Mouse (Mus musculus) adipocyte (in vitro differentiated cells): Measurements from ENCODE around the gene Avpr1b.
"Not testable (repeated sequence)": the region's sequence is repeated elsewhere in the genome, so short reads cannot be mapped to it uniquely, and the experiment has no call there.

Experiments used
- DNase-seq: peaks from one replicate; pipeline ENCODE4 v3.0.0-alpha.2; 2016; ENCODE audit warnings: low spot score

Avpr1b gene

GRCm38 (mm10) chr1:131598905-131599304 lies at the start of gene Avpr1b:
Avpr1b (plus strand) TSS chr1:131599239.
- no peak for DNase-seq

DNA sequence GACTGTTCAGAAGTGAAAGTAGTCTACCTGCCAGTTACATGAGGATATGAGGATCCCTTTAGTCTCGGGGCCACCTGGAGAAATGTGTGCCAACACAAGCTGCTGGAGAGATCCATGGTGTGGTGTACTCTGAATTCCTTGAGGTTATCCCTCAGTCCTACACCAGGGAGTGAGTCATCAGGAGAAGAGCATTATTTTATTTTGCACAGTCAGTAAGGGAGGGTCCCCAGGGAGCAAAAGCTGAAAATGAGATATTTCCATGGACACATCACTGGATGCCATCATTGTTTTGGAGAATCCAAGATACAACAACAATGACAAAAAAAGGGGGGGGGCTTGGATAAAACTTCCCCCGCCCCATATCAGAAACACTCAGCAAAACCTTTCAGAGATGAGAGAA lies 47.1 kb upstream of the Avpr1b start:
- no peak for DNase-seq

DNA sequence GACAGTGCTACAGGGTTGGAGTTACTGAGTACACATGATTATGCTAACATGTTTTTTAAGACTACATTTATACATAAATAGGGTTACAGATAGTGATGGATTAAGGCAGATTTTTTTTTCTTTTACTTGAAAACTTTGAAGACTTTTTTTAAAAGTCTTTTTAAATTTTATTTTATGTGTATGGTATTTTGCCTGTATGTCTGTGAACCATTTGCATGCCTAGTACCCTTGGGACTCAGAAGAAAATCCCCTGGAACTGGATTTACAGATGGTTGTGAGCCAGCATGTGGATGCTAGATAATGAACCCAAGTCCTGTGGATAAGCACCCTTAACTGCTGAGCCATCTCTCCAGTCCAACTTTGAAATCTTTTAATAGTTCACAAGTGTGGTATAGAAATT lies 45.6 kb upstream of the Avpr1b start:
- no peak for DNase-seq

- DNase-seq: peak; percentile 94
Observed at GRCm38 (mm10) chr1:131555042-131555812, 43.8 kb upstream of the Avpr1b start.

DNA sequence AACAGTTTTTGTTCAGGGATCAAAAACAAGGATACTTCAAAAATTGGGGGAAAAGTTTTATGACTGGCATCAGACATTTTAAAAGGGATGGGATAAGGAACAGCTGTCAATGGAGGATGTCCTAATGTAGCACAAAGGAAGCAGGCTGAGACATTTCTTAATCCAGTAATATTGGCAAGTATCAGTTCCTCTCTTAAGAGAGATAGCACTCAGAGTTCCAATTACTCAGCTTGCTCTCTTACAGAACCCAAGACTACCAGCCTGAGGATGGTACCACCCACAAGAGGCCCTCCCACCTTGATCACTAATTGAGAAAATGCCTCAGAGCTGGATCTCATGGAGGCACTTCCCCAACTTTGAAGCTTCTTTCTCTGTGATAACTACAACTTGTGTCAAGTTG lies 38.5 kb upstream of the Avpr1b start:
- DNase-seq: no peak

GRCm38 (mm10) chr1:131562081-131562480 lies 37.0 kb upstream of the Avpr1b start:
- no peak for DNase-seq

DNA sequence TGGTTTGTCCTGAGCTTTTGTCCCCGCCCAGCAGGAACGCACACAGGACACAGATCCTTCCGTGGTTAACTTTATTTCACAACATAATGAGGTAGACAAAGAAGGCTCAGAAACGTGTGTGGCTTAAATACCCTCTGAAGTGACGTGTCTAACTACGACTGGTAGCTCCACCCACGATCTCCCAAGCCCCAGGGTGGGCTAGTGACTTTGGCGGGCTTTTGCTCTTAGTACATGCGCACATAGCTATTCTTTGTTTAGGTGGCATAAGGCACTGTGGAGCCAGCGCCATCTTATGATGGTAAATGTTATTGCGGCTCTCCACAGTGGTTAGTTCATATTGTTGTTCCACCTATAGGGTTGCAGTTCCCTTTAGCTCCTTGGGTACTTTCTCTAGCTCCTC lies 33.0 kb upstream of the Avpr1b start:
- not testable (repeated sequence) for DNase-seq

DNA sequence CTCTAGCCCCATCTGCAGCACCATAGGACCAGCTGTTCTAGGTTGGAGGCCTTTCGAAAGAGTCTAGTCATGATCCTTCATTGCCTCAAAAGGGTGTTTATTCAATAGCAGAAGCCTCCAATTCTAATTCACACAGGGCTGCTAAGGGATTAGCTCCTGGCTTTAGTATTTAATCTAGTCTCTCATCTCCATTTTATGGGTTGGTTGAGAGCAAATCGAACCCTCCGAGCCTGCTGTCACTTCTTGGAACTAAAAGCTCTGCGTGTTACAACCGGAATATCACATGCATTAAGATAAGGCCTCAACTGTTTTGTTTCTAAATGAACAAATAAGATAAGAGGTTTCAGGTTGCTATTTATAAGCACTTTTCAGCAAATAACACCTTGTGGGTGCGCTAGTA lies 29.3 kb upstream of the Avpr1b start:
- no peak for DNase-seq

DNA sequence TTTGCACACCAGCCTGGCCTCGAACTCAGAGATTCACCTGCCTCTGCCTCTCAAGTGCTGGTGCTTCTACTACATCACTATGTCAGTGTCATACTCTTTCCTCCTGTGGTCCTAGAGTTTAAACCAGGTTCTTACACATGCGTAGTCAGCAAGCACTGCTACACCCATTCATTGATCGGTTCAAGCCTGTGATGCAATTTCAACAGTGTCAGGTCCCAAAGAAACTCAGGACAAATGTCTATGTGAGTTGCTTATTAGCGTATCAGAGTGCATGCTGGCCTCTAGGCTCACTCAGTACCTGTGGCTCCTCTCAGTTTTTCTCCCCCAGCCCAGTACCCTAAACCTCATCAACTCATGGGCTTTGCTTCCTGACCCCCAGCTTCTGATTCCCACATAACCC lies 28.6 kb upstream of the Avpr1b start:
- DNase-seq: no peak

DNA sequence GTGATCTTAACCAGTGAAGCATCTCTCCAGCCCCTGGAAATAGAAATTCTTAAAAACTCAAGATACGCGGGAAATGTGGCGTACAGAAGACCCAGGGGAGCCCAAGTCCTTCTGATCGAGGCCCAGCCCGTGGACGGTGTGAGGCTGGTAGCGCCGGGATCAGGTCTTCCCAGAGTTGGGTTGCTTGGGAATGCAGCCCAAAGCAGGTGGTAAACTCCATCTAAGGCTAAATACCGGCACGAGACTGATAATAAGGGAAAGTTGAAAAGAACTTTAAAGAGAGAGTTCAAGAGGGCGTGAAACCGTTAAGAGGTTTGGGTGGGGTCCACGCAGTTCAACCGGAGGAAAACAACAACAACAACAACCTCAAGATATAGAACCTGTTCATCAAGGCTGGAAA lies 25.3 kb upstream of the Avpr1b start:
- peak; percentile 67 for DNase-seq

DNA sequence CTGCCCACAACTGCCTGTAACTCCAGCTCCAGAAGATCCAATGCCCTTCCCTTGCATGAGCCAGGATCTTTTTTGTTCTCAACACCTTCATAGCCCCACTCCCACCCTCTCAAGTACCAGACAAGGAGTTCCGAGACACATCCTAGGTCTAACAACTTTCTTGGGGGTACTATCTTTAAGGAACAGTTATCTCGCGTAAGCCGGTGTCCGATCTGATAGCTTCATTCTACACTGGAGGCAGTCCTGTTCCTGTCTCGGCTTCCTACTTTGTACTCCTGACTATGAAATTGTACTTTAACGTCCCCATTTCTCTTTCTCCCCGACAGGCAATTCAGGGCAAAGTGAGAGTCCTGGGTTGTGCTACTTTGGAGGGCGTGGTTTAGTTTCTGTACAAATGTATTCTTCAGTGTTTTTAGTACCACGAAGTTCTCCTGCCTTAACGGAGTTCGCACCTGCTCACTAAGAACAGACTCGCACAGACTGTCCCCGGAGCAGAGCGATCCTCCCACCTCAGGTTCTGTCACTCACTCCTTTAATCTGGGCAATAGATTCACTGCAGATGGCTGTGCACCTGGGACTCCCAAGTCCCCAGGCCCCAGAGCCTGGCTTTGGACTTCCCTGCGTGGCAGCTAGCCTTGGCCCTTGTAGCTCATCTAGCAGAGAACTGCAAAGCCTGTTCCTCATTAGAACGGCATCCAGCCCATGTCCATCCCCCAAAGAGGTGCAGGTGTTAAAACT lies 19.9 kb upstream of the Avpr1b start:
- no peak for DNase-seq

- DNase-seq: no peak
Observed at GRCm38 (mm10) chr1:131580389-131580788, 18.6 kb upstream of the Avpr1b start.

GRCm38 (mm10) chr1:131583598-131583997 lies 15.4 kb upstream of the Avpr1b start:
- DNase-seq: no peak

DNA sequence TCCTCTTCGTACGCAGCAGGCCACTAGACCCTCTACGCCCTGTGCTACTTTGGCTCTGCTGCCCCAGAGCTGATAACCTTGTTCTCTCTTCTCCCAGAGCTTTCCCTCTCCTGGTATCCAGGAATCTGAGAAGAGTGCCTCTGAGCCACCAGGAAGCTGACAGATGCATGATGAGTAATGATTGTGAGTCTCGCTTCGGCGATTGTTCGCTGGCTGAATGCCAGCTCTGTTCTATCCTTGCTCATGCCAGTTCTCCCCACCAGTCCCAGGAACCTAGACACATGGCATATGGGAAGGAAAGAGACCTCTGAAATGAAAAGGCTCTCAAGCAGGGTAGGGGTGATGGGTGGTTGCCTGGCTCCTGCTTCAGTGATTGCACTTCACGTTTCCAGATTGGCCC lies 12.2 kb upstream of the Avpr1b start:
- DNase-seq: peak; percentile 4

DNA sequence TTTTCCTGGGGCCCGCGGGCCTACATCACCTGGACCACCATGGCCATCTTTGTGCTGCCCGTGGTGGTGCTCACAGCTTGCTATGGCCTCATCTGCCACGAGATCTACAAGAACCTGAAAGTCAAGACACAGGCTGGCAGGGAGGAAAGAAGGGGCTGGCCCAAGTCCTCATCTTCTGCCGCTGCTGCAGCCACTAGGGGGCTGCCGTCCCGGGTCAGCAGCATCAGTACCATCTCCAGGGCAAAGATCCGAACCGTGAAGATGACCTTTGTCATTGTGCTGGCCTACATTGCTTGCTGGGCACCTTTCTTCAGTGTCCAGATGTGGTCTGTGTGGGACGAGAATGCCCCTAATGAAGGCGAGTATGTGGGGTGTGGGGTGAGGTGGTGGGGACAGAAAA lies 1.3 kb downstream of the Avpr1b start:
- DNase-seq: no peak

DNA sequence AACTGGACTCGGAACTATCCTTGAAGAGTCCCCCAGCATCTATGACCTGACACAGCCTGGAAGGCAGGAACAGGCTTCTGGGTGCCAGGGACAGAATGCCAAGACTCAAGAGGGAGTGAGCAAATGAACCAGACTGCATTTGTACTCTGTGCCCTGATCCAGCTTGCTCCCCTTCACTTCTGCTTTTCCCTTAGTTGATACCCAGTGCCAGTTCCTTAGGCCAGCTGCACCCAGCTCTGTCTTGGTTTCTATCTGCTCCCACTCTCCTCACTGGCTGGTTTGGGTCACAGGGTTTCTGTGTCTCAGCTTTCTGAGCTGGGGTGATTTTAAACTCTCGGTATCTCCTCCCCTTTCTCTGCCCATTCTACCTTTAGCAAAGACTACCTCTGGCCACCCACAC lies 7.7 kb downstream of the Avpr1b start:
- DNase-seq: no peak

DNA sequence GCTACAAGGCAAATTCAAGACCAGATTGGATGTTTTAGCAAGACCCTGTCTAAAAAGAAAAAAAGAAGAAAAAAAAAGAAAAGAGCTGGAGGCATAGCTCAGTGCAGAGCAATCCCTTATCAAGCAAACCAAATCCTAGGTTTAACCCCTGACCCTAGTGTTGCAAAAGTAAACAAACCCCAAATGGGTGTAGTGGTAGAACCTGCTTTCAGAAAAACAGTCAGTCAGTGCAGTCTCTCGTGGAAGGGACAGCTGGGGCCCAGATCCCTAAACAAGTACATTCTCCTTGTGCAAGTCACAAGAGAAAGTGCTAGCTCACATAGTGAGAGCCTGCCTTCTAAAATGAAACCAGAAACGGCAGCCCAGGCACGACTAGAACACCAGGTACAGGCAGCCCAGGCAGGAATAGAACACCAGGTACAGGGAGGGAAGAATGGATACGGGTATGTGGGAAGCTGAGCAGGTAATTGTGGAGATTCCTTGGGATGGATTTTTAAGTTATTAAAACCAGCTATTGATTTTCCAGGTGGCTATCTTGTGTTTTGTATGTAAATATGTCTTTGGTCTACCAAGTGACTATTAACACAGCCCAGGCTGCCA lies 13.6 kb downstream of the Avpr1b start:
- DNase-seq: no peak

- DNase-seq: peak; percentile 73
Observed at GRCm38 (mm10) chr1:131613361-131614133, 14.5 kb downstream of the Avpr1b start.

DNA sequence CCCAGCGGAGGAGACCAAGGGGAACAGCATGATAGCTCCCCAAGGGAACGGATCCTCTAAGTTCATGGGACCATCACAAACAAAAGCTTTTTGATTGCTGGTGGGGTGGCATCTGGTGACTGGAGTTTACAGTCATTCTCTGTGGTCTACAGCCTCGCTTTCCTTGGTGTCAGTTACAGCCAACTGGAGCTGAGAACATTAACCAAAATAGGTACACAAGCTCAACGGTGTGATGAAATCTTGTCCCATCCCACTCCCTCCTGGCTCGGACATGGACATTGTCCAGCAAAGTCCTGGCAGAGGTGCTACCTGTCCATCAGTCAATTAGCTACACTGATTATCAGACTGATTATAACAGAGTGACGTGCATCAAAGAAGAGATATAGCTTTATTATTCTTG lies 15.6 kb downstream of the Avpr1b start:
- DNase-seq: no peak

- DNase-seq: no peak
Observed at GRCm38 (mm10) chr1:131616131-131616530, 17.1 kb downstream of the Avpr1b start.

DNA sequence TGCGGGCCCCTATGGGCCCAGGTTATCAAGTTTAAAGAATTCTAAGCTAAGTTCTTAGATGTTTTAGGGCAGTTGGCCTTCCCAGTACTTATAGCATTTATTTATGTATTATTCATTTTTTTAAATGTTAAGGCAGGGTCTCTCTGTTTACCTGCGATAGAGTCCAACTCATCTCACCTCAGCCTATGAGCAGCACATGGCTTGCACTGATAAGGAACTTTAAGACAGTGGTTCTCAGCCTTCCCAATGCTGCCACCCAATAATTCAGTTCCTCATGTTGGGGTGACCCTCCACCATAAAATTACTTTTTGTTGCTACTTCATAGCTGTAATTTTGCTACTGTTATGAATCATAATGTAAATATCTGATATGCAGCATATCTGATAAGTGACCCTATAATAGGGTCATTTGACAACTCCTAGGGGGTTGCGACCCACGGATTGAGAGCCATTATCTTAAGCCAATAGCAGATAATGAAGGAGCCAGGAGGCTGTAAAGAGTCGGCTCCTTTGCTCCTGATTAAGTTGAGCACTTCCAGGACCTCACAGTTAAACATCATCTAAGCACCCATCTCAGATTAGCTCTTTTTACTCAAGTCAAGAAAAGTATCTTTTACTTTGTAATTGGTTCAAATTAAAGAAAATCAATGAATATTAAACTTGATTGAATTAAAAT lies 17.6 kb downstream of the Avpr1b start:
- DNase-seq: no peak

- no peak for DNase-seq
Observed at GRCm38 (mm10) chr1:131618576-131618975, 19.5 kb downstream of the Avpr1b start.
